Mouse (Mus musculus) midbrain, embryonic 15.5 days (tissue): ENCODE data around the gene Smc3. TPM values are rescaled to one million over a fixed set of nuclear protein-coding genes. Genes with fewer than 3 reads are reported as not detected.
"Not testable (repeated sequence)": the region's sequence is repeated elsewhere in the genome, so short reads cannot be mapped to it uniquely, and the experiment has no call there.

Source experiments
- ATAC-seq: fragments of 200-750 bp; cut with Nextera tagmentation; replicated peaks from 2 replicates; pipeline ENCODE4 v1.8.0; 2017; ENCODE audit warnings: moderate TSS enrichment
- H3K27ac ChIP-seq: fragments of 300-500 bp; sonication (generic); 2 replicates; pipeline ENCODE4 v1.5.1; 2015; ENCODE audit warnings: mild to moderate bottlenecking, inconsistent platforms
- H3K27me3 ChIP-seq: fragments of 300-500 bp; sonication (generic); replicated peaks from 2 replicates; pipeline ENCODE4 v1.6.1; 2015; ENCODE audit warnings: inconsistent platforms
- H3K36me3 ChIP-seq: fragments of 300-500 bp; sonication (generic); replicated peaks from 2 replicates; pipeline ENCODE4 v1.6.1; 2015; ENCODE audit warnings: inconsistent platforms
- H3K4me1 ChIP-seq: fragments of 300-500 bp; sonication (generic); 2 replicates; pipeline ENCODE4 v1.6.1; 2015; ENCODE audit warnings: inconsistent platforms
- H3K4me2 ChIP-seq: fragments of 300-500 bp; sonication (generic); 2 replicates; pipeline ENCODE4 v1.6.1; 2015; ENCODE audit warnings: inconsistent platforms, mild to moderate bottlenecking, moderate library complexity
- H3K4me3 ChIP-seq: fragments of 300-500 bp; sonication (generic); 2 replicates; pipeline ENCODE4 v1.5.1; 2015; ENCODE audit warnings: mild to moderate bottlenecking, inconsistent platforms
- H3K9ac ChIP-seq: fragments of 300-500 bp; sonication (generic); 2 replicates; pipeline ENCODE4 v1.6.1; 2015; ENCODE audit warnings: mild to moderate bottlenecking, inconsistent platforms
- H3K9me3 ChIP-seq: fragments of 300-500 bp; sonication (generic); 2 replicates; pipeline ENCODE4 v1.6.1; 2016; ENCODE audit warnings: inconsistent platforms
- WGBS: fragments of 180-500 bp; shearing (Covaris S2); methylation state at CpG from one replicate; pipeline ENCODE4 v1.1.7; 2015; ENCODE audit warnings: mixed read lengths; 5-methylcytosine and 5-hydroxymethylcytosine counted together
- polyA plus RNA-seq: library from polyadenylated mRNA; unstranded; fragments of >200 nt; fragmentation: Nextera tagmentation; extraction: Ambion mirVana; gene quantifications from 2 replicates; pipeline ENCODE4 v1.2.1, GENCODE M21; 2015

Gene Smc3
- polyA plus RNA-seq, 1 experiment from 2014 or later, result 60.0 TPM

DNA sequence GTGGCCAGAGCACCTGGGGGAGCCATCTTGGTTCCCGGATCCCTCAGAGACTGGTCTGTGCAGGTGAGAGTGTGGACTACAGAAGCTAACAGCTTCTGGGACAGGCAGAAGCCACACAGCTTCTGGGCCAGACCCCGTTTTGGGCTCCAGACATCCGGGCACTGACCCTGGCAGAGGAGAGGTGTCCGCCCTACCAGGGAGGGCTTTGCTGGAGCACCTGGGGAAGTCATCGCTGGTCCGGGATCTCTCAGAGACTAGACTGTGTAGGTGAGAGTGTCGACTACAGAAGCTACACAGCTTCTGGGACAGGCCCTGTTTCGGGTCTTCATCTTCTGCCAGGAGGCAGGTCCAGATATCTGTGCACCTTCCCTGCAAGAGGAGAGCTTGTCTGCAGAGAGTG lies 19.9 kb upstream of the Smc3 start:
- not testable (repeated sequence) for H3K27me3 ChIP-seq, H3K27ac ChIP-seq, H3K9me3 ChIP-seq, ATAC-seq, H3K9ac ChIP-seq, H3K36me3 ChIP-seq, H3K4me3 ChIP-seq, H3K4me2 ChIP-seq, H3K4me1 ChIP-seq
- 90% methylated on average over 8 of the region's 8 CpGs for WGBS

DNA sequence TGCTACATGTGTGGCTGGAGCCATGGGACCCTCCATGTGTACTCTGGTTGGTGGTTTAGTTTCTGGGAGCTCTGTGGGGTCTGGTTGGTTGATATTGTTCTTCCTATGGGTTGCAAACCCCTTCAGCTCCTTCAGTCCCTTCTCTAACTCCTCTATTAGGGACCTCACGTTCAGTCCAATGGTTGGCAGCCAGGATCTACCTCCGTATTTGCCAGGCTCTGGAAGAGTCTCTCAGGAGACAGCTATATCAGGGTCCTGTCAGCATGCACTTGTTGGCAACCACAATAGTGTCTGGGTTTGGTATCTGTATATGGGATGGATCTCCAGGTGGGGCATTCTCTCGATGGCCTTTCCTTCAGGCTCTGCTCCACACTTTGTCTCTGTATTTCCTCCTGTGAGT lies 12.5 kb upstream of the Smc3 start:
- H3K27ac ChIP-seq, H3K4me1 ChIP-seq, H3K36me3 ChIP-seq, H3K9me3 ChIP-seq, H3K4me2 ChIP-seq, H3K27me3 ChIP-seq, H3K9ac ChIP-seq, ATAC-seq, H3K4me3 ChIP-seq: not testable (repeated sequence)
- 90% methylated on average over 3 of the region's 3 CpGs for WGBS

DNA sequence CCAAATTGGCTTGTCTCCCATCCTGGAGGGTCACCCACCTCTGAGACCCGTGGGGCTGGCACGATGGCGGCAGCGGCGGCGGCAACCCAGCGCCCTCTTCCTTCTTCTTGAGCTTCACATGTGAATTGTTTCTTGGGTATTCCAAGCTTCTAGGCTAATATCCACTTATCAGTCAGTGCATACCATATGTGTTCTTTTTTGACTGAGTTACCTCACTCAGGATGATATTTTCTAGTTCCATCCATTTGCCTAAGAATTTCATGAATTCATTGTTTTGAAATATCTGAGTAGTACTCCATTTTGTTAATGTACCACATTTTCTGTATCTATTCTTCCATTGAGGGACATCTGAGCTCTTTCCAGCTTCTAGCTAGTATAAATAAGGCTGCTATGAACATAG lies 11.2 kb upstream of the Smc3 start, which contains the start of gene Nutf2-ps1:
Gene Nutf2-ps1, minus strand, starts transcription at position 101 of the 400 bp plus-strand sequence.
- H3K27ac ChIP-seq, H3K36me3 ChIP-seq, H3K27me3 ChIP-seq, H3K4me2 ChIP-seq, H3K9ac ChIP-seq, H3K9me3 ChIP-seq, H3K4me3 ChIP-seq, ATAC-seq, H3K4me1 ChIP-seq: not testable (repeated sequence)
- 97% methylated on average over 7 of the region's 7 CpGs for WGBS

DNA sequence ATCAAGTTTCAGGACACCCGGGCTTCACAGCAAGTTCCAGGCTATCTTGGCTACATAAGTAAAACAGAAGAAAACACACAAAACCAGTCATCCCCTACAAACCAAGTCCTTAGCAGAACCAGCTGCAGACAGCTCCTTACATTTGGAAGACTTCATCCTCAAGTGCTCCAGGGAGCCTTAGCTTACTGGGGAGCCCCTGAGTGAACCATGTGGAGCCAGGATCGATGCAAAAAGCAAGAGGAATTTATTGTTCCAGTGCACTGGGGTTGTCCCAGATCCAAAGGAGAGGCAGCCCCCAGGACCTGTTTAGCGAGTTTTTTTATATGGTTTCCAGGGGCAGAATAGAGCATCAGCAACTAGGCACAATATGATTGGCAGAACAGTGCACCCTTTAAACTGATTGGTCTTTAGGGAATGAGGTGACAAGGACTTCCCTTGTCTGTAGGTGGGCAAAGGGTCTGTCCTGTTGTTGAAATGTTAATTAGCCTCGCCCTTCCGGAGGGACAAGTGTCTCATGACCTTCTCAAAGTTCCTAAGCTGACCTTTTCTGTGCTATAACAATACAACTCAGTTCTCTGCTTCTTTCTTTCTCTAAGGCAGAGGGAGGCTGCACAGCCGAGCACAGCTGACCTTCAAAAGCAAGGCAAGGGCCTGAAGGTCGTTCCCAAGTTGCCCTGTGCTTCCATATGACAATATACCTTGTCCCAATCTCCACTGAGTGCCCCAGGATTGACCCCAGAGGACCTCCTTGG lies 3.3 kb upstream of the Smc3 start:
- 48% methylated on average over 7 of the region's 7 CpGs for whole genome bisulfite sequencing
- no peak overlapping the region for H3K9ac ChIP-seq
- H3K4me3 ChIP-seq, result no peak overlapping the region
- ATAC-seq, result no peak
- H3K9me3 ChIP-seq, result no peaks in the 10 kb centered on the region
- no peak overlapping the region for H3K27ac ChIP-seq
- no peaks in the 10 kb centered on the region for H3K27me3 ChIP-seq
- peaks cover 6% of the 10 kb centered on the region for H3K4me1 ChIP-seq
- H3K36me3 ChIP-seq, result no peaks in the 10 kb centered on the region
- no peak overlapping the region for H3K4me2 ChIP-seq

DNA sequence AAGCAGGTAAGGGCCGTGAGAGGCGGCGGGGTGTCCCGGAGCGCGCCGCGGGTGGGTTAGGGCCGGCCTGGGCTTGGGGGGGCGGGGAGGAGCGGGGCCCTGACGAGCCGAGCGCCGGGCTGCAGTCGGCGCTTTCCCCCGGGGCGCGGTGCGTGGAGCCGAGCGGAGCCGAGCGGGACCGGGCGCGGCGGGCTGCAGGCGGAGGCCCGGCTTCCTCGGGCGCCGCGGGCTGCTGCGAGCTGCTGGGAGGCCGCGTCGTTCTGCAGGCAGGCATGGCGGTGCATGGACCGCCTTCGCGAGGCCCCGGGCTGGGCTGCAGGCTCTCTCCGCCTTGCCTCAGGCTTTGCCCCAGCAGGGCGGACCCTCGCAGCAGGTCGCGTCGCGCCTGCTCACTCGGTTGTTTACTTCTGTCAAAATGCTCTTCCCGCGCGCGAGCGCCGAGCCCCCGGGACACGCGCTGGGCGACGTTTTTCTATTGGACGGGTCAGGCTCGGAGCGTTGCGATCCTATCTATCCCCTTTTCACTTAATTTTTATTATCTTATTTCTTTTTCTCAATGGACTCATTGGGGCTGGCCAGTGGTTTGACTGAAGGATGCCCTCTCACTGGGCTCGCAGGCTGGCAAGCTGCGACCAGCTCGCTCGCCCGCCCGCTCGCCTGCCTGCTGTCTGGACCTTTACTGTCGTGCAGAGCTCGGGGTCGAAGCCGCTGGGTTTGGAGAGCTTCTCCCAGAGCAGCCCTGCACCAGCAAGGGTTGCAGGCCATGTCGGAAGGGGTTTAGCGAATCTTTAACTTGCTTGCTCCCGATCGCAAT lies 558 bp downstream of the Smc3 start:
- Histone ChIP-seq H3K9ac (peak overlapping the region; percentile 81), H3K27me3 (no peaks in the 10 kb centered on the region), H3K4me3 (peak overlapping the region; percentile 78), H3K4me1 (peaks cover 20% of the 10 kb centered on the region), H3K36me3 (peaks cover 5% of the 10 kb centered on the region; the same call in 1 of the 2 replicates), H3K4me2 (peak overlapping the region; percentile 66), H3K9me3 (no peaks in the 10 kb centered on the region), H3K27ac (peak overlapping the region; percentile 96)
- ATAC-seq, result peak; percentile 77
- under 1% methylated on average over 75 of the region's 82 CpGs for WGBS

DNA sequence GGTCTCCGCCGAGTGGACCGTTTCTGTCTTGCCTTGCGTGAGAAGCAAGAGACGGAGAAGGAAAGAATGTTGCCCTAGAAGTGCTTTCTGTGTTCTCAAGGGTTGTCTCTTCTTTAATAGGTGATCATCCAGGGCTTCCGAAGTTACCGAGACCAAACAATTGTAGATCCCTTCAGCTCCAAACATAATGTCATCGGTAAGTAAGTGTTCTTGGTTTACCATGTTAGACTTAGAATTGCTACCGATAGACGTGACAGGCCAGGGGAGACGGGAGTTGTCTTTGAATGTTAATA lies 1.1 kb downstream of the Smc3 start:
- peaks cover 20% of the 10 kb centered on the region for H3K4me1 ChIP-seq
- no peak for ATAC-seq
- WGBS, result 8% methylated on average over 11 of the region's 11 CpGs
- H3K4me3 ChIP-seq, result peak overlapping the region; percentile 78
- peak overlapping the region; percentile 81 for H3K9ac ChIP-seq
- H3K4me2 ChIP-seq, result peak overlapping the region; percentile 66
- peaks cover 5% of the 10 kb centered on the region; the same call in 1 of the 2 replicates for H3K36me3 ChIP-seq
- no peaks in the 10 kb centered on the region for H3K9me3 ChIP-seq
- peak overlapping the region; percentile 96; the same call in 1 of the 2 replicates for H3K27ac ChIP-seq
- no peaks in the 10 kb centered on the region for H3K27me3 ChIP-seq

DNA sequence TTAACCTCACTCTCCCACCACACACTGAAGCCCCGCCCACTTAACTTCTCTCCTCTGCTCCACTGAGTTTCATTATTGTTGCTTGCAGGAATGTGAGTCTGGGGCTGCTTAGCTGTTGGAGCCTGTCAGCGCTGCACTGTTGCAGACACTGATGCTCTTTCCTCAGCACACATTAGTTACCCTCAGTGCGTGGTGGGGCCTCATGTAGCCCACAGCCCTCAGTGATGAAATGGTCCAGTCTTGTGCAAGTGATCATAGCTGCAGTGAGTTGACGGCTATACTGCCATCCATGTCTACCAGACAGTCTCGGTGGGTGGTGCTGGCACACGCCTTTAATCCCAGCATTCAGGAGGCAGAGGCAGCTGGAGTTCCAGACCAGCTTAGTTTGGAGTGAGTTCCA lies 8.7 kb downstream of the Smc3 start:
- WGBS, result 33% methylated on average over 6 of the region's 6 CpGs
- H3K27ac ChIP-seq, result no peak overlapping the region
- no peak overlapping the region for H3K4me3 ChIP-seq
- H3K27me3 ChIP-seq, result no peaks in the 10 kb centered on the region
- H3K4me1 ChIP-seq, result no peaks in the 10 kb centered on the region
- H3K9me3 ChIP-seq, result no peaks in the 10 kb centered on the region
- no peak overlapping the region for H3K4me2 ChIP-seq
- H3K36me3 ChIP-seq, result no peaks in the 10 kb centered on the region; the same call in 1 of the 2 replicates
- no peak overlapping the region for H3K9ac ChIP-seq
- ATAC-seq, result no peak

DNA sequence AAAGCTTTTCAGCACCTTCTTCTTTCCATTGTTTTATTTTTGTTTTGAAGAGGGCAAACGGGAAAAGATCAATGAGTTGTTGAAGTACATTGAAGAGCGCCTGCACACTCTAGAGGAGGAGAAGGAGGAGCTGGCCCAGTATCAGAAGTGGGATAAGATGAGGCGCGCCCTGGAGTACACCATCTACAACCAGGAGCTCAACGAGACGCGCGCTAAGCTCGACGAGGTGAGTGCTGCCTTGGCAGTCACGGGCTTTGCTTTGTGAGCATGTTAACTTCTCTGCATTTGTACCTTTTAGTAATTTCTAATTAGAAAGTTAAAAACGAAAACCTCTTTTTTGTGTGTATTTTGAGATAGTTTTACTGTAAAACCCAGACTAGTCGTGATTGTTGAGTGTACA lies 21.5 kb downstream of the Smc3 start:
- Histone ChIP-seq H3K4me1 (no peaks in the 10 kb centered on the region), H3K27ac (no peak overlapping the region), H3K9me3 (no peaks in the 10 kb centered on the region), H3K4me2 (no peak overlapping the region), H3K27me3 (no peaks in the 10 kb centered on the region), H3K36me3 (peaks cover 54% of the 10 kb centered on the region), H3K4me3 (no peak overlapping the region), H3K9ac (no peak overlapping the region)
- ATAC-seq, result no peak
- WGBS, result 88% methylated on average over 13 of the region's 13 CpGs

DNA sequence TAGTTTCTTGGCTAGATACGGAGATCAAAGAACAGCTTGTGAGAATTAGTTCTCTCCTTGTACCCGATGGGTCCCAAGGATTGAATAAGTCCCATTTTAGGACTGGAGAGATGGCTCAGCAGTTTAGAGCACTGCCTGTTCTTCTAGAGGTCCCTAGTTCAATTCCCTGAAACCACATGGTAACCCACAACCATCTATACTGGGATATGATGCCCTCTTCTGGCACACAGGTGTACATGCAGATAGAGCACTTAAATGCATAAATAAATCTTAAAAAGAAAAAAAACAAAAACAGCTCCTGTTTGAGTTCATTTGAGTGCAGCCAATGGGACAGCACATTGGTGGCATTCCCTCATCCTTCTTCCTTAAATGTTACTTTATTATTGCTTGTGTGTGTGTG lies 37.8 kb downstream of the Smc3 start:
- ATAC-seq, result no peak
- no peak overlapping the region for H3K9ac ChIP-seq
- no peak overlapping the region for H3K4me2 ChIP-seq
- no peaks in the 10 kb centered on the region for H3K9me3 ChIP-seq
- H3K27ac ChIP-seq, result no peak overlapping the region
- 93% methylated on average over 2 of the region's 2 CpGs for WGBS
- no peak overlapping the region for H3K4me3 ChIP-seq
- no peaks in the 10 kb centered on the region for H3K27me3 ChIP-seq
- peaks cover 66% of the 10 kb centered on the region for H3K36me3 ChIP-seq
- no peaks in the 10 kb centered on the region for H3K4me1 ChIP-seq

DNA sequence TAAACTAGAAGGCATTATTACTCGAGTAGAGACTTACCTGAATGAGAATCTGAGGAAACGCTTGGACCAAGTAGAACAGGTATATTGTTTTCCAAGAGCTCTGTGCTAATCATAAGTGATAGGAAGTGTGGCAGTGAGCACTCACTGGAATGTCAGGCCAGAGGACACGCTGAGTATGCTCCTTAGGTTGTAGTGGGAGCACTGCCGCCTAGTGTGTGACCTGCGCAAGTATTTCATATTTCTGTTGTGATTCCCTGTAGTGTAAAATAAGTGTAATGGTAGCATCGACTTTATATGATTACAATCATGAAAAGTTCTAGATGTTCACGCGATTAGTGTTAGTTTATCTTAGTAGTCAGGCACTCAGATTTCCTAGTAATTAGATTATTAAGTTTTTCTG lies 38.5 kb downstream of the Smc3 start:
- H3K27me3 ChIP-seq, result no peaks in the 10 kb centered on the region
- no peak overlapping the region for H3K27ac ChIP-seq
- H3K4me3 ChIP-seq, result no peak overlapping the region
- H3K9me3 ChIP-seq, result no peaks in the 10 kb centered on the region
- no peak overlapping the region for H3K4me2 ChIP-seq
- no peaks in the 10 kb centered on the region for H3K4me1 ChIP-seq
- H3K36me3 ChIP-seq, result peaks cover 66% of the 10 kb centered on the region
- no peak overlapping the region for H3K9ac ChIP-seq
- WGBS, result 94% methylated on average over 8 of the region's 8 CpGs
- ATAC-seq, result no peak

DNA sequence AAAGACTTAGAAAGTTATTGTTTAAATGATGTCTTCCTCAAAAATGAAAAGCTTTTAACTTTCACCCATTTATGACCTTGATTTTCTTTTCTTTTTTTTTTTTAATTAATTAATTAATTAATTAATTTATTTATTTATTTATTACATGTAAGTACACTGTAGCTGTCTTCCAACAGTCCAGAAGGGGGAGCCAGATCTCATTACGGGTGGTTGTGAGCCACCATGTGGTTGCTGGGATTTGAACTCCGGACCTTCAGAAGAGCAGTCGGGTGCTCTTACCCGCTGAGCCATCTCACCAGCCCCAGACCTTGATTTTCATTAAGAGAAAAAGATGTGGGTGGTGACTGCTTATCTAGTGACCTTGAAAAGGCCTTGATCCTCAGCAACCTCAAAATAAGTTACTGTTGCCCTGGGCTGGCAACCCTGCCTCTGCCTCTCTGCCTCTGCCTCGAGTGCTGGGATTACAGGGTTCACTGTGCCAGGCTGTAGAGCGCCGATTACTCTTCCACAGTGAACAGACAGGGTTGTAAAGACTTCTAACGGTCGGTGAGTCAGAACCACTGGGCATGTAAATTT lies 43.9 kb downstream of the Smc3 start:
- H3K36me3 ChIP-seq, result peaks cover 59% of the 10 kb centered on the region
- no peak overlapping the region for H3K4me2 ChIP-seq
- H3K4me1 ChIP-seq, result peaks cover 3% of the 10 kb centered on the region; the same call in 1 of the 2 replicates
- no peaks in the 10 kb centered on the region for H3K9me3 ChIP-seq
- no peaks in the 10 kb centered on the region for H3K27me3 ChIP-seq
- WGBS, result 96% methylated on average over 9 of the region's 9 CpGs
- H3K4me3 ChIP-seq, result no peak overlapping the region
- no peak for ATAC-seq
- no peak overlapping the region for H3K9ac ChIP-seq
- H3K27ac ChIP-seq, result no peak overlapping the region

DNA sequence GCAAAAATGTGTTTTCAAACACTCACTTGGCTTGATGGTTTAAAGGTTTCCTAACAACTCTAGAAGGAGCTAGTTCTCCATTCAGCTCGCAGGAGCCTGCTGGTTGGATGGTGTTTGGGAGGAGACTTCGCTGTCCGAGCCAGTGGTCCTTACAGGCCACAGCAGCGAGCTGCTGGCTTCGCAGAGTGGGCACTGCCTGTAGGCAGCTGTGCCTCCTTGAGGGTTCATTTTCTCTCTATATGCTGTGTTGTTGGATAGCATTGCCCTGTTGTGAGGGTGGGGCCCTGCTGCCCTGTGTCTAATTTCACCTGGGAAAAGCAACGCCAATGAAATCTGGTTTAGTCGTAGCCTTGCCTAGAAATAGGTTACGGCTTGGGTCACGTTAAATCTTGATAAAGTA lies 47.1 kb downstream of the Smc3 start:
- ATAC-seq, result no peak
- no peak overlapping the region for H3K4me3 ChIP-seq
- H3K9ac ChIP-seq, result no peak overlapping the region
- H3K27ac ChIP-seq, result no peak overlapping the region
- H3K4me1 ChIP-seq, result peaks cover 4% of the 10 kb centered on the region; the same call in 1 of the 2 replicates
- WGBS, result 89% methylated on average over 9 of the region's 9 CpGs
- H3K36me3 ChIP-seq, result peaks cover 32% of the 10 kb centered on the region
- no peaks in the 10 kb centered on the region for H3K27me3 ChIP-seq
- H3K4me2 ChIP-seq, result no peak overlapping the region
- no peaks in the 10 kb centered on the region for H3K9me3 ChIP-seq
